Mouse (Mus musculus) testis, adult 2 months (tissue): Measurements from ENCODE around the gene Erc2.

Experiments used
- CTCF ChIP-seq: fragments of 200-500 bp; IDR thresholded peaks from 2 replicates; pipeline ENCODE4 v1.5.1; 2012; ENCODE audit warnings: low read depth, mild to moderate bottlenecking, inconsistent platforms, low read length, moderate library complexity; ENCODE audit not compliant: control insufficient read depth, insufficient read depth, insufficient replicate concordance
- POLR2A ChIP-seq: fragments of 200-500 bp; IDR thresholded peaks from 2 replicates; pipeline ENCODE4 v1.6.1; 2012; ENCODE audit warnings: low read depth, mild to moderate bottlenecking, inconsistent platforms, low read length, moderate library complexity; ENCODE audit not compliant: control insufficient read depth

DNA sequence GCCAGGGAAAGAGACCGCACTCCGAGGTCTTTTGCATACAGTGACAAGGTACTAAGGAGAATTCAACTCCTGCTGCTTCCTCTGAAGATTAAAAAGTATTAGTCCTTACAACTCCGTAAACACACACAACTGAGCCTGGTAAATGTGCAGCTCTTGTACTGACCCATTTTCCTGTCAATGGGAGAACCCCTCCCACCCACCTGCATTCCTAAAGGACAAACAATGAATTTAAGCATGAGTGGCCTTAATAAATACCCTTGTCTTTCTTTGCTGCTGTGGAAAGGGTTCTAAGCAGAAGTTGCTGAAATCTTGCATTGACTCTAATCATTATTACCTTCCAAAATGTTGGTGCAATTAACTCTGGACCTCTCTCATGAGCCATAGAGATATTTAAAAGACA lies 854.5 kb downstream of the Erc2 start:
- TF ChIP-seq POLR2A, result no peak
- no peak for TF ChIP-seq CTCF
